Mouse (Mus musculus) B cell, adult 2 months (primary cell): ENCODE measurements around the gene Pctp.

Experiments
- DNase-seq, 2 experiments: peaks; one replicate each; pipeline ENCODE4 v3.0.0; 2022

Gene Pctp

GRCm38 (mm10) chr11:90002231-90002986 lies at the start of gene Pctp:
Gene Pctp (minus strand): TSS chr11:90002894.
- peak; percentile 78 to 80 for DNase-seq

- DNase-seq, result no peak
Measured at GRCm38 (mm10) chr11:90050016-90050415, 47.3 kb upstream of the Pctp start.

GRCm38 (mm10) chr11:90047271-90047670 lies 44.6 kb upstream of the Pctp start:
- no peak for DNase-seq

- no peak for DNase-seq
Measured at GRCm38 (mm10) chr11:90046211-90046610, 43.5 kb upstream of the Pctp start.

- DNase-seq, result no peak
Measured at GRCm38 (mm10) chr11:90044459-90044858, 41.8 kb upstream of the Pctp start.

- DNase-seq, result peak in 1 of 2 experiments; percentile 14
Measured at GRCm38 (mm10) chr11:90038022-90038421, 35.3 kb upstream of the Pctp start.

GRCm38 (mm10) chr11:90036416-90036815 lies 33.7 kb upstream of the Pctp start:
- DNase-seq, result no peak

GRCm38 (mm10) chr11:90035532-90035931 lies 32.8 kb upstream of the Pctp start:
- no peak for DNase-seq

GRCm38 (mm10) chr11:90034646-90035045 lies 32.0 kb upstream of the Pctp start:
- DNase-seq, result no peak

GRCm38 (mm10) chr11:90033442-90033841 lies 30.7 kb upstream of the Pctp start:
- DNase-seq, result no peak

GRCm38 (mm10) chr11:90032807-90033206 lies 30.1 kb upstream of the Pctp start:
- DNase-seq, result no peak

- DNase-seq, result no peak
Measured at GRCm38 (mm10) chr11:90031076-90031475, 28.4 kb upstream of the Pctp start.

GRCm38 (mm10) chr11:90030557-90030956 lies 27.9 kb upstream of the Pctp start:
- peak; percentile 34 to 40 for DNase-seq

- DNase-seq, result no peak
Measured at GRCm38 (mm10) chr11:90029841-90030398, 27.2 kb upstream of the Pctp start, which contains the start of gene Tmem100. Gene Tmem100 (plus strand): TSS chr11:90030348.

- peak; percentile 43 to 54 for DNase-seq
Measured at GRCm38 (mm10) chr11:90029354-90029753, 26.7 kb upstream of the Pctp start.

GRCm38 (mm10) chr11:90028746-90029145 lies 26.1 kb upstream of the Pctp start:
- DNase-seq, result no peak

GRCm38 (mm10) chr11:90027216-90027615 lies 24.5 kb upstream of the Pctp start:
- DNase-seq, result no peak

GRCm38 (mm10) chr11:90026802-90027174 lies 24.1 kb upstream of the Pctp start:
- no peak for DNase-seq

- no peak for DNase-seq
Measured at GRCm38 (mm10) chr11:90025891-90026801, 23.5 kb upstream of the Pctp start.

GRCm38 (mm10) chr11:90019161-90019560 lies 16.5 kb upstream of the Pctp start:
- DNase-seq, result peak; percentile 54 to 63

- DNase-seq, result no peak
Measured at GRCm38 (mm10) chr11:90015281-90015680, 12.6 kb upstream of the Pctp start.

- no peak for DNase-seq
Measured at GRCm38 (mm10) chr11:90013657-90014056, 11.0 kb upstream of the Pctp start.

- no peak for DNase-seq
Measured at GRCm38 (mm10) chr11:90007791-90008531, 5.3 kb upstream of the Pctp start.
